Mouse (Mus musculus) MEL (cell line): ENCODE data around the gene Smarcd1.

ENCODE experiments used
- CHD2 ChIP-seq: IDR thresholded peaks from 2 replicates; pipeline ENCODE4 v1.6.1; 2011; ENCODE audit warnings: low read length, improper control_type of control experiment
- CTCF ChIP-seq, 3 experiments: IDR thresholded peaks in 2 of 3; conservative IDR thresholded peaks in 1 of 3; 2 replicates each; pipeline ENCODE4 v1.5.1; 2011 to 2012; ENCODE audit warnings: low read length in 3 of 3, low read depth in 2 of 3, mild to moderate bottlenecking in 2 of 3, improper control_type of control experiment in 1 of 3, inconsistent platforms in 1 of 3, mixed read lengths in 1 of 3, moderate library complexity in 1 of 3; ENCODE audit not compliant: control insufficient read depth in 1 of 3, insufficient read depth in 1 of 3, poor library complexity in 1 of 3, severe bottlenecking in 1 of 3
- EP300 ChIP-seq, 2 experiments: IDR thresholded peaks; 2 replicates each; pipeline ENCODE4 v1.6.1; 2011; ENCODE audit warnings: improper control_type of control experiment in 2 of 2, low read length in 2 of 2, low read depth in 1 of 2, mild to moderate bottlenecking in 1 of 2
- ETS1 ChIP-seq: IDR thresholded peaks from 2 replicates; pipeline ENCODE4 v1.6.1; 2012; ENCODE audit warnings: low read depth, mild to moderate bottlenecking, inconsistent platforms, low read length, improper control_type of control experiment, moderate library complexity
- GATA1 ChIP-seq: IDR thresholded peaks from 2 replicates; pipeline ENCODE4 v1.6.1; 2011; ENCODE audit warnings: low read depth, low read length, improper control_type of control experiment
- MAZ ChIP-seq: IDR thresholded peaks from 2 replicates; pipeline ENCODE4 v1.6.1; 2012; ENCODE audit warnings: low read depth, mild to moderate bottlenecking, inconsistent platforms, low read length, improper control_type of control experiment
- MYC ChIP-seq: IDR thresholded peaks from 2 replicates; pipeline ENCODE4 v1.6.1; 2011; ENCODE audit warnings: low read depth, mild to moderate bottlenecking, low read length, improper control_type of control experiment, moderate library complexity
- POLR2A ChIP-seq, 2 experiments: IDR thresholded peaks; 2 replicates each; pipeline ENCODE4 v1.6.1; 2011 to 2012; ENCODE audit warnings: low read length in 2 of 2, mild to moderate bottlenecking in 2 of 2, control low read depth in 1 of 2, improper control_type of control experiment in 1 of 2, low read depth in 1 of 2, moderate library complexity in 1 of 2; ENCODE audit not compliant: control insufficient read depth in 1 of 2, insufficient read depth in 1 of 2, poor library complexity in 1 of 2
- POLR2AphosphoS5 ChIP-seq: IDR thresholded peaks from 2 replicates; pipeline ENCODE4 v1.6.1; 2012; ENCODE audit warnings: low read depth, borderline replicate concordance, mild to moderate bottlenecking, inconsistent platforms, low read length, moderate library complexity, mixed read lengths
- RCOR1 ChIP-seq: IDR thresholded peaks from 2 replicates; pipeline ENCODE4 v1.6.1; 2012; ENCODE audit warnings: low read depth, mild to moderate bottlenecking, inconsistent platforms, low read length, improper control_type of control experiment
- TCF12 ChIP-seq: IDR thresholded peaks from 2 replicates; pipeline ENCODE4 v1.6.1; 2014; ENCODE audit warnings: low read depth, mild to moderate bottlenecking, inconsistent platforms, low read length, improper control_type of control experiment, moderate library complexity
- USF1 ChIP-seq: IDR thresholded peaks from 2 replicates; pipeline ENCODE4 v1.6.1; 2014; ENCODE audit warnings: low read depth, mild to moderate bottlenecking, inconsistent platforms, low read length, improper control_type of control experiment, moderate library complexity
- USF2 ChIP-seq, 2 experiments: IDR thresholded peaks; 2 replicates each; pipeline ENCODE4 v1.6.1; 2011 to 2012; ENCODE audit warnings: improper control_type of control experiment in 2 of 2, low read length in 2 of 2, borderline replicate concordance in 1 of 2, inconsistent platforms in 1 of 2, low read depth in 1 of 2, mild to moderate bottlenecking in 1 of 2; ENCODE audit not compliant: insufficient read depth in 1 of 2

GRCm38 (mm10) chr15:99733186-99733585, 31.3 kb downstream of the Smarcd1 start:
- TF ChIP-seq CTCF (IDR thresholded peaks at IDR 0.05 in 2 of 3, conservative IDR thresholded peaks at IDR 0.05 in 1 of 3; ENCODE audit: control insufficient read depth in 1 of 3, insufficient read depth in 1 of 3, low read depth in 2 of 3, low read length in 3 of 3, poor library complexity in 1 of 3, severe bottlenecking in 1 of 3), result no peak
- no peak for TF ChIP-seq USF2 (IDR thresholded peaks at IDR 0.05; ENCODE audit: borderline replicate concordance in 1 of 2, insufficient read depth in 1 of 2, low read depth in 1 of 2, low read length in 2 of 2)
- no peak for TF ChIP-seq RCOR1
- TF ChIP-seq POLR2A (IDR thresholded peaks at IDR 0.05; ENCODE audit: control insufficient read depth in 1 of 2, insufficient read depth in 1 of 2, low read depth in 1 of 2, low read length in 2 of 2, poor library complexity in 1 of 2), result no peak
- no peak for TF ChIP-seq POLR2AphosphoS5
- TF ChIP-seq ETS1, result no peak
- TF ChIP-seq TCF12, result no peak
- no peak for TF ChIP-seq GATA1
- no peak for TF ChIP-seq EP300 (IDR thresholded peaks at IDR 0.05; ENCODE audit: low read depth in 1 of 2, low read length in 2 of 2)
- TF ChIP-seq CHD2, result no peak
- TF ChIP-seq USF1, result no peak
- no peak for TF ChIP-seq MYC
- no peak for TF ChIP-seq MAZ
